Mouse (Mus musculus): ENCODE data around the gene Cd37. TPM values are rescaled to one million over a fixed set of nuclear protein-coding genes. Genes with fewer than 3 reads are reported as not detected.

Gene Cd37
- polyA plus RNA-seq, 1 experiment = 63.6 TPM

- WGBS = 42% methylated on average over 10 of the region's 10 CpGs
- no peak overlapping the region for H3K27ac ChIP-seq (ENCODE audit: insufficient read depth, low read depth, low read length)
- H3K4me1 ChIP-seq (ENCODE audit: control insufficient read depth, insufficient read depth, insufficient read length, low read length) = no peaks in the 10 kb centered on the region
- H3K36me3 ChIP-seq (ENCODE audit: control insufficient read depth, insufficient read depth, low read length) = no peaks in the 10 kb centered on the region
- H3K27me3 ChIP-seq (ENCODE audit: control insufficient read depth, insufficient read depth, low read length) = no peaks in the 10 kb centered on the region
- no peak overlapping the region for H3K4me3 ChIP-seq (ENCODE audit: low read depth, low read length)
- TF ChIP-seq CTCF (IDR thresholded peaks at IDR 0.05; ENCODE audit: extremely low read depth, insufficient read length, insufficient replicate concordance, low read depth, low read length) (no peak), POLR2A (IDR thresholded peaks at IDR 0.05; ENCODE audit: low read depth, low read length) (no peak)
Observed at GRCm38 (mm10) chr7:45202654-45203053, 36.3 kb downstream of the Cd37 start.

- TF ChIP-seq CTCF (IDR thresholded peaks at IDR 0.05; ENCODE audit: extremely low read depth, insufficient read length, insufficient replicate concordance, low read depth, low read length) (no peak), POLR2A (IDR thresholded peaks at IDR 0.05; ENCODE audit: low read depth, low read length) (no peak)
- Histone ChIP-seq H3K27ac (ENCODE audit: insufficient read depth, low read depth, low read length) (no peak overlapping the region), H3K36me3 (ENCODE audit: control insufficient read depth, insufficient read depth, low read length) (no peaks in the 10 kb centered on the region), H3K4me1 (ENCODE audit: control insufficient read depth, insufficient read depth, insufficient read length, low read length) (no peaks in the 10 kb centered on the region), H3K27me3 (ENCODE audit: control insufficient read depth, insufficient read depth, low read length) (no peaks in the 10 kb centered on the region), H3K4me3 (ENCODE audit: low read depth, low read length) (no peak overlapping the region)
- 76% methylated on average over 11 of the region's 11 CpGs for WGBS
Observed at GRCm38 (mm10) chr7:45198961-45199360, 40.0 kb downstream of the Cd37 start.

GRCm38 (mm10) chr7:45198435-45198834, 40.5 kb downstream of the Cd37 start:
- Histone ChIP-seq H3K36me3 (ENCODE audit: control insufficient read depth, insufficient read depth, low read length) (no peaks in the 10 kb centered on the region), H3K27me3 (ENCODE audit: control insufficient read depth, insufficient read depth, low read length) (no peaks in the 10 kb centered on the region), H3K4me1 (ENCODE audit: control insufficient read depth, insufficient read depth, insufficient read length, low read length) (no peaks in the 10 kb centered on the region), H3K4me3 (ENCODE audit: low read depth, low read length) (no peak overlapping the region), H3K27ac (ENCODE audit: insufficient read depth, low read depth, low read length) (no peak overlapping the region)
- WGBS = 12% methylated on average over 5 of the region's 5 CpGs
- TF ChIP-seq POLR2A (IDR thresholded peaks at IDR 0.05; ENCODE audit: low read depth, low read length) (no peak), CTCF (IDR thresholded peaks at IDR 0.05; ENCODE audit: extremely low read depth, insufficient read length, insufficient replicate concordance, low read depth, low read length) (peak; percentile 75)

DNA sequence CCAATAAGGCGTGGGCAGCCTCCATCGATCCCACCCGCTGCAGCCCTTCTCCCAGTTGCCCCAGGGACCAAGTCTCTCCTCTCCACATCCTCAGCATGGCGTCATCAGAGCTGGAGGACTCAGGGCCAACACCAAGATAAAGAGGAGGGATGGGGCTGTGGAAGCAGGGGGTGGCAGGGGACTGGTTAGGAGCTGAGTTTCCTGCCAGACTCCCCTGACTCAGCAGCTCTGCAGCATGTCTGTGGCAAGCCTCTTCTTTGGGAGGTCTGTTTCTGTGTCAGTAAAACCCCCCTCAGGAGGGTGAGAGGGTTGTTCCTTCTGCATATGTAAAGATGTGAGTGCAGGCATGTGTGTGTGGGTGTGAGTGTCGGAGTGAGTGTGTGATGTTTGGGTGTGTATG, 41.9 kb downstream of the Cd37 start:
- no peak overlapping the region for H3K27ac ChIP-seq (ENCODE audit: insufficient read depth, low read depth, low read length)
- H3K4me3 ChIP-seq (ENCODE audit: low read depth, low read length) = no peak overlapping the region
- WGBS = 66% methylated on average over 5 of the region's 5 CpGs
- H3K4me1 ChIP-seq (ENCODE audit: control insufficient read depth, insufficient read depth, insufficient read length, low read length) = no peaks in the 10 kb centered on the region
- TF ChIP-seq CTCF (IDR thresholded peaks at IDR 0.05; ENCODE audit: extremely low read depth, insufficient read length, insufficient replicate concordance, low read depth, low read length) = no peak
- no peak for TF ChIP-seq POLR2A (IDR thresholded peaks at IDR 0.05; ENCODE audit: low read depth, low read length)
- no peaks in the 10 kb centered on the region for H3K36me3 ChIP-seq (ENCODE audit: control insufficient read depth, insufficient read depth, low read length)
- no peaks in the 10 kb centered on the region for H3K27me3 ChIP-seq (ENCODE audit: control insufficient read depth, insufficient read depth, low read length)

GRCm38 (mm10) chr7:45196176-45196535, 42.8 kb downstream of the Cd37 start:
- Histone ChIP-seq H3K27ac (ENCODE audit: insufficient read depth, low read depth, low read length) (no peak overlapping the region), H3K4me3 (ENCODE audit: low read depth, low read length) (no peak overlapping the region), H3K4me1 (ENCODE audit: control insufficient read depth, insufficient read depth, insufficient read length, low read length) (no peaks in the 10 kb centered on the region), H3K27me3 (ENCODE audit: control insufficient read depth, insufficient read depth, low read length) (no peaks in the 10 kb centered on the region), H3K36me3 (ENCODE audit: control insufficient read depth, insufficient read depth, low read length) (no peaks in the 10 kb centered on the region)
- TF ChIP-seq POLR2A (IDR thresholded peaks at IDR 0.05; ENCODE audit: low read depth, low read length) (no peak), CTCF (IDR thresholded peaks at IDR 0.05; ENCODE audit: extremely low read depth, insufficient read length, insufficient replicate concordance, low read depth, low read length) (no peak)
- WGBS = 78% methylated on average over 4 of the region's 4 CpGs

DNA sequence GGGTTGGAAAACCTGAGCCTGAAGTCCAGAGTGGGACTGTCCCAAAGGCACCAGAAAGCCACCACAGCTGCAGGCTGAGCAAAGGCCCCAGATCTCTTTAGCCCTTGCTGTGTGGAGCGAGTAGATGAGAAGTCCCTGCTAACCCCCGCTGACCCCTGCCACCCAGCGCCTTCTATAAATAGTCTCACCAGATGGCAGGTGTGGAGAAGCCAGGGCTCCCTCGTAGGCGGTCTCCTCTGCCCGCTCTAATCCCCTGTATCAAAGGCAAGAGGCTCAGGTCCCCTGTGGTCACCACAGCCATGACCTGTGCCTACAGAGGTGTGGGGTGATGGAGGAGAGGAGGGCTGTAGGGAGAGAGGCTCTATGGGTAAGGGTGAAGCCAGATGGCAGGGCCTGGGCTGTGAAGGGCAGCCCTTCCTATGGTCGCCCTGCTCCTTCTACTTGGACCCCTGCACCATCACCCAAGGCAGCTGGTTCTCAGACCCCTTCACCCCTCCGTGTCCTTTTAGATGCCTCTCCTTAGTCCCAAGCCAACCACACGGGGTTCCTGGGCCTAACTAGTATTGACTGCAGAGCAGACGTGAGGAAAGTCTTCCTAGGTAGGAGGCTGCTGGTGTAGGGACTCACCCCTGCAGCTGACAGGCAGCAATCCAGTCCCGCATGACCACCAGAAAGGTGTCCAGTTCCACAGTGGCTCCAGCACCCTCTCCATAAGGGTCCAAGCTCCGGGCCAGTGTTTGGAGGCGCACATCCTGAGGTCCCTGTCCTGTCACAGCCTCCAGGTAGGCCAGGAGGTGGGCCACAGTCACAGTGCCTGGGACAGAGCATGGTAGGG, 43.4 kb downstream of the Cd37 start:
- Histone ChIP-seq H3K27me3 (ENCODE audit: control insufficient read depth, insufficient read depth, low read length) (no peaks in the 10 kb centered on the region), H3K36me3 (ENCODE audit: control insufficient read depth, insufficient read depth, low read length) (no peaks in the 10 kb centered on the region), H3K27ac (ENCODE audit: insufficient read depth, low read depth, low read length) (no peak overlapping the region), H3K4me1 (ENCODE audit: control insufficient read depth, insufficient read depth, insufficient read length, low read length) (no peaks in the 10 kb centered on the region), H3K4me3 (ENCODE audit: low read depth, low read length) (no peak overlapping the region)
- TF ChIP-seq POLR2A (IDR thresholded peaks at IDR 0.05; ENCODE audit: low read depth, low read length) (no peak), CTCF (IDR thresholded peaks at IDR 0.05; ENCODE audit: extremely low read depth, insufficient read length, insufficient replicate concordance, low read depth, low read length) (no peak)
- 71% methylated on average over 13 of the region's 13 CpGs for WGBS

GRCm38 (mm10) chr7:45193871-45194785, 44.8 kb downstream of the Cd37 start:
- H3K36me3 ChIP-seq (ENCODE audit: control insufficient read depth, insufficient read depth, low read length) = no peaks in the 10 kb centered on the region
- no peak overlapping the region for H3K27ac ChIP-seq (ENCODE audit: insufficient read depth, low read depth, low read length)
- 0 out of 2 replicates have a peak, but pooled peaks cover 3% of the 10 kb centered on the region for H3K27me3 ChIP-seq (ENCODE audit: control insufficient read depth, insufficient read depth, low read length)
- 68% methylated on average over 17 of the region's 17 CpGs for WGBS
- no peak overlapping the region for H3K4me3 ChIP-seq (ENCODE audit: low read depth, low read length)
- TF ChIP-seq POLR2A (IDR thresholded peaks at IDR 0.05; ENCODE audit: low read depth, low read length) (no peak), CTCF (IDR thresholded peaks at IDR 0.05; ENCODE audit: extremely low read depth, insufficient read length, insufficient replicate concordance, low read depth, low read length) (no peak)
- no peaks in the 10 kb centered on the region for H3K4me1 ChIP-seq (ENCODE audit: control insufficient read depth, insufficient read depth, insufficient read length, low read length)

Measured in small intestine, adult 2 months (tissue).